Mouse (Mus musculus): ENCODE data around the gene St5. TPM values are rescaled to one million over a fixed set of nuclear protein-coding genes. Genes with fewer than 3 reads are reported as not detected.

Gene St5
- 56.6 and 61.4 TPM in 2 replicates for polyA plus RNA-seq (2014; fragmentation: Nextera tagmentation; extraction: Ambion mirVana)

DNA sequence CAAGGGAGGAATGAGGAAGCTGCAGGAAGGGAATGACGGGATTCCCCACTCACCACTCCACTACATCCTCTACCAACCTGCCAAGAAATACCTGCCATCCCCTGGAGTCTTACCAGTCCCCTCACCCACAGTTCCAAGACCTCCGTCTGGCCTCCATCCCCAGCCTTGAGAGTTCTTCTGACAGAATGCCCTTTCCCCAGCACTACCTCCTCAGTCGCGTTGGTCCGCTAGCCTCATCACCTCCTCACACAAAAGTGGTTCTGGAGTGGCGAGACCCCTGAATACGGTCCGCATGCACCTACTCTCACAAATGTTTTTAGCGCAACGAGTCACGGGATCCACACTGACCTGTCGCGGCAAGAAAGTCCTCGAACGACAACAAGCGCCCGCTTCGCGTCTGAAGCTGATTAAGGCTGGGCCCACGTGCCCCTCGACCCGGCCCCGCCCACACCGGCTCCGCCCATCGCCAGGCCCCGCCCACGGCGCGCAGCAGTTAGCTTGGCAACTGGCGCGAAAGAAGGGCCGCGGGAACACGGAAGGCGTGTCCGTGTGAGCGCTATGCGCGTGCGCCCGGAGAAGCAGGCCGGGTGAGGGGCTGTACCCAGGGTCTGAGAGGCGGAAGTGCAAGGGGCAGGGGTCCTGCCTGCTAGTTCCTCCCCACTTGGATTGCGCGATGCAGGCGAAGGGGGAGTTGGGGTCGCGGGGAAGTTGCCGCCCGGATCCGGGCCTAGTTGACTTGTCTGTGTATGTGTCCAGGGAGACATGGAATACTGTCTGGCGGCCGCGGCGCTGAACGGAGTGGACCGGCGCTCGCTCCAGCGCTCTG is at the start of gene St5, which contains the start of gene Akip1:
Gene St5, minus strand, starts transcription at position 416 of the 826 bp plus-strand sequence.
Gene Akip1, plus strand, starts transcription at position 501 of the 826 bp plus-strand sequence.
- H3K9ac ChIP-seq (ENCODE audit: low read length), result peak within 1 kb of the TSS; percentile 79
- peak; percentile 97 for DNase-seq (ENCODE audit: low spot score)
- no peaks in the 10 kb centered on the region for H3K4me1 ChIP-seq (ENCODE audit: control insufficient read depth, insufficient read depth, low read length)
- peak; percentile 98 for ATAC-seq (ENCODE audit: insufficient read depth, low FRiP score, low TSS enrichment)
- H3K27ac ChIP-seq (ENCODE audit: low read depth, low read length), result peak within 1 kb of the TSS; percentile 75; the same call in 1 of the 2 replicates
- H3K9me3 ChIP-seq (ENCODE audit: control insufficient read depth, low read length), result no peaks in the 10 kb centered on the region
- H3K4me2 ChIP-seq (ENCODE audit: low read depth), result peak within 1 kb of the TSS; percentile 84
- H3K36me3 ChIP-seq (ENCODE audit: control insufficient read depth, insufficient read depth, low read length), result no peaks in the 10 kb centered on the region
- no peaks in the 10 kb centered on the region for H3K27me3 ChIP-seq (ENCODE audit: control insufficient read depth, insufficient read depth, low read length)
- H3K4me3 ChIP-seq (ENCODE audit: low read depth, low read length), result peak within 1 kb of the TSS; percentile 64
- 1% methylated on average over 59 of the region's 61 CpGs for WGBS

DNA sequence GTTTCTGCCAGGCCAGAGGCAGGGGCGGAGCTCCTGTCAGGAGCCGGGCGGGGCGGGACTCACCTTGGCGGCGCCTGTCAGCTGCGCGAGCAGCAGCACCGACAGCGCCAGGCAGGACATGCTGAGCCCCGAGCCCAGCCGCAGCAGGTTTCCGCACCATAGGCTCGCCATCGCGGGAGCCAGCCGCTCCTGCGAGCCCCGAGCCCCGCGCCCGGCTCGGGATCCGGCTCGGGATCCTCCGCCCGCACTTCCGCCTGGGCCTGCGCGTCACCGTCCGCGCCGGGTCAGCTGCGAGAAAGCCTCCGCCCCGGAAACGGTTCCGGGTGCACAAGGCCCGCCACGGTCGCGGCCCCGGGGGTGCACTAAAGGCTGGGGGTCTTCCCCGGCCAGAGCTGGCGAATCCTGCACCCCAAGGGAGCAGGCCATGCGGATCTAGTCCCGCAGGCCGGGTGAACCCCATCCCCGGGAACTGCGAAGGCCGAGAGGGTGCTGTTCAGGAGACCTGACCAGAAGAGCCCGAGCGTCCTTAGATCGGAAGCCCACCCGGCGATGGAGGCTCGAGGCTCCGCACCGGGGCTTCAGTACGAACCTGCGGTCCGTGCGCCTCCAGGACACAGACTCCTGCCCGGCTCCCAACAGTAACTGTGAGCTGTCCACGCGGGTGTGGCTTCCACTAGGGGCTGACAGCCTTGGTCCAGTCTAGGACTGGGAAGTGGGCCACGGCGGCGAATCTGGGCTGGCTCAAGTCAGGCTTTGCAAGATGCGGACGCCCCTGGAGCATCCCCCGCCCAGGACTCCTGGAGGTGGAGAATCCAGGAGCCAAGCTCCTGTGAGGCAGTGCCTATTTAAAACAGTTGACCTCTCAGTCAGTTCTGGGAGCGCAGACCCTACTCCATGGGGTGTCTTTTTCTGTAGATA is 48.9 kb upstream of the St5 start, which contains the start of gene Tmem9b:
Gene Tmem9b, minus strand, starts transcription at position 868 of the 918 bp plus-strand sequence.
- H3K36me3 ChIP-seq (ENCODE audit: control insufficient read depth, insufficient read depth, low read length), result no peaks in the 10 kb centered on the region
- DNase-seq (ENCODE audit: low spot score) (peak; percentile 84), ATAC-seq (ENCODE audit: insufficient read depth, low FRiP score, low TSS enrichment) (peak; percentile 88)
- H3K9ac ChIP-seq (ENCODE audit: low read length), result peak within 1 kb of the TSS; percentile 92
- peak within 1 kb of the TSS; percentile 92 for H3K4me2 ChIP-seq (ENCODE audit: low read depth)
- H3K4me3 ChIP-seq (ENCODE audit: low read depth, low read length), result peak within 1 kb of the TSS; percentile 85
- WGBS, result under 1% methylated on average over 63 of the region's 74 CpGs
- no peaks in the 10 kb centered on the region for H3K27me3 ChIP-seq (ENCODE audit: control insufficient read depth, insufficient read depth, low read length)
- H3K4me1 ChIP-seq (ENCODE audit: control insufficient read depth, insufficient read depth, low read length), result no peaks in the 10 kb centered on the region
- no peaks in the 10 kb centered on the region for H3K9me3 ChIP-seq (ENCODE audit: control insufficient read depth, low read length)
- H3K27ac ChIP-seq (ENCODE audit: low read depth, low read length), result peak within 1 kb of the TSS; percentile 60

DNA sequence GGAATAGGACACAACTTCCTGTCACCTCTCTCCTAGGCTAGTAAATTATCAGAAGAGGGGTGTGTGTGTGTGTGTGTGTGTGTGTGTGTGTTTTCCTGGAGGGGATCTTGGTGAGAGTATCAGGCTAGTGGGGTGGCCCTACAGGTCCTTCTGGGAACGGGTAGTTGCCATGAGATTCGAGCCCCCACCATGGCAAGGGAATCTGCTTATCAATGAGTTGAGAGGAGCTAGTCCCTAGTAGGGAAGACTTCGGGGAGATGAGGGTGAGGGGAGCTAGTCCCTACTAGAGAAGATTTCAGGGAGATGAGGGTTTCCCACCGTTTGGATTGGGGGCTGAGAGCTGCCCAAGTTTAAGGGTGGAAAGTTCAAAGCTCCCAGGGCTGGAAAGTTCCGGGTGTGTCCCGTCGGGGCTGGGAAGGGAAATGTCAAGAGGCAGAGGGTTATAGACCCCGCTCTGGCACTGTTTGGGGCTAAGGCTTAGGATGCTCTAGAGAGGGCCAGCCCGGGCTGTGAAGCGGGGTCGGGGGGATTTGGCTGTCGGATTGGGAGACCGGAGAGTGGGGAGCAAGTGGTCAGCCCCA is 48.1 kb upstream of the St5 start:
- ATAC-seq (ENCODE audit: insufficient read depth, low FRiP score, low TSS enrichment) (no peak; the same call in 1 of the 2 replicates), DNase-seq (ENCODE audit: low spot score) (peak; percentile 14)
- H3K4me1 ChIP-seq (ENCODE audit: control insufficient read depth, insufficient read depth, low read length), result no peaks in the 10 kb centered on the region

DNA sequence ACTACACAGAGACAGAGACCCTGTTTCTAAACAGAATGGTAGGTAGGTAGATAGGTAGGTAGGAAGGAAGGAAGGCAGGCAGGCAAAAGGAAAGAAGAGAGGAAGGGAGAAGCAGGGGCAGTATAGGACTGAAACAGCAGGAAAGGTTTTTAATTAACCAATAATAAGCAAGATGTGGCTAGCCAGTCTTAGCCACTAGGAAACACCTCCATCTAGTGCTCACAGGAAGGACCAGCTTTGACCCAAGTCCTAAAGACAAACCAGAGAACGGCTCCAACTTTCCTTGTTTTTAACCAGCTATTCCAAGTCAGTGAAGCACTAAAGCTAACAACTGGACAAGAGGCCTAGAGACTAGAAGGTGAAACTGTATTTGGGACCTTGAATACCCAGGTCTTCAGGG is 44.3 kb upstream of the St5 start:
- Histone ChIP-seq H3K4me3 (ENCODE audit: low read depth, low read length) (no peak overlapping the region), H3K4me2 (ENCODE audit: low read depth) (no peak overlapping the region), H3K9ac (ENCODE audit: low read length) (no peak overlapping the region), H3K4me1 (ENCODE audit: control insufficient read depth, insufficient read depth, low read length) (no peaks in the 10 kb centered on the region), H3K27me3 (ENCODE audit: control insufficient read depth, insufficient read depth, low read length) (no peaks in the 10 kb centered on the region), H3K27ac (ENCODE audit: low read depth, low read length) (no peak overlapping the region), H3K9me3 (ENCODE audit: control insufficient read depth, low read length) (no peaks in the 10 kb centered on the region), H3K36me3 (ENCODE audit: control insufficient read depth, insufficient read depth, low read length) (peaks cover 3% of the 10 kb centered on the region)
- DNase-seq (ENCODE audit: low spot score) (no peak), ATAC-seq (ENCODE audit: insufficient read depth, low FRiP score, low TSS enrichment) (no peak)
- 72% methylated on average over 1 of the region's 1 CpGs for WGBS

More for the DNA sequence above, 48.1 kb upstream of the St5 start:
- H3K9me3 ChIP-seq (ENCODE audit: control insufficient read depth, low read length), result no peaks in the 10 kb centered on the region
- no peaks in the 10 kb centered on the region for H3K36me3 ChIP-seq (ENCODE audit: control insufficient read depth, insufficient read depth, low read length)
- H3K27me3 ChIP-seq (ENCODE audit: control insufficient read depth, insufficient read depth, low read length), result no peaks in the 10 kb centered on the region
- 4% methylated on average over 13 of the region's 13 CpGs for WGBS
- H3K9ac ChIP-seq (ENCODE audit: low read length), result peak overlapping the region; percentile 92
- H3K4me2 ChIP-seq (ENCODE audit: low read depth), result peak overlapping the region; percentile 92
- peak overlapping the region; percentile 85 for H3K4me3 ChIP-seq (ENCODE audit: low read depth, low read length)
- peak overlapping the region; percentile 60; the same call in 1 of the 2 replicates for H3K27ac ChIP-seq (ENCODE audit: low read depth, low read length)

DNA sequence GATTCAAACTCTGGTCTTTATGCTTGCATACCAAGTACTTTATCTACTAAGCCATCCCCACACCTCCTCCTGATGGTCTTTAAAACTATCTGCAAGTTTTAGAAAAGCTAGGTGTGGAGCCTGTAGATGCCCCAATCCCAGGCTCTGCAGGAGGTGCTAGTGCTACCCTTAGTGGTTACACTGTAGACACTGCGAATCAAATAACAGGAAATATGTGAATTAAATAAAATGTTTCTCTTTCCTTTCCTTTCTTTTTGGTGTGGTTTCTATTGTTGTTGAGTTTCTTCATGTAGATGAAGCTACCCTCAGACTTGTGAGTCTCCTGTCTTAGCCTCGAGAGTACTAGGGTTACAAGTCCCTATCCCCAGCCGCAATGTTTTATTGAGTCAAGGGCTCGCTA is 38.3 kb upstream of the St5 start:
- H3K27ac ChIP-seq (ENCODE audit: low read depth, low read length), result no peak overlapping the region
- no peak overlapping the region for H3K4me3 ChIP-seq (ENCODE audit: low read depth, low read length)
- no peaks in the 10 kb centered on the region for H3K9me3 ChIP-seq (ENCODE audit: control insufficient read depth, low read length)
- H3K4me2 ChIP-seq (ENCODE audit: low read depth), result no peak overlapping the region
- no peaks in the 10 kb centered on the region for H3K4me1 ChIP-seq (ENCODE audit: control insufficient read depth, insufficient read depth, low read length)
- H3K9ac ChIP-seq (ENCODE audit: low read length), result no peak overlapping the region
- peaks cover 3% of the 10 kb centered on the region for H3K36me3 ChIP-seq (ENCODE audit: control insufficient read depth, insufficient read depth, low read length)
- H3K27me3 ChIP-seq (ENCODE audit: control insufficient read depth, insufficient read depth, low read length), result no peaks in the 10 kb centered on the region
- ATAC-seq (ENCODE audit: insufficient read depth, low FRiP score, low TSS enrichment) (no peak), DNase-seq (ENCODE audit: low spot score) (no peak)
- 89% methylated on average over 4 of the region's 4 CpGs for WGBS

DNA sequence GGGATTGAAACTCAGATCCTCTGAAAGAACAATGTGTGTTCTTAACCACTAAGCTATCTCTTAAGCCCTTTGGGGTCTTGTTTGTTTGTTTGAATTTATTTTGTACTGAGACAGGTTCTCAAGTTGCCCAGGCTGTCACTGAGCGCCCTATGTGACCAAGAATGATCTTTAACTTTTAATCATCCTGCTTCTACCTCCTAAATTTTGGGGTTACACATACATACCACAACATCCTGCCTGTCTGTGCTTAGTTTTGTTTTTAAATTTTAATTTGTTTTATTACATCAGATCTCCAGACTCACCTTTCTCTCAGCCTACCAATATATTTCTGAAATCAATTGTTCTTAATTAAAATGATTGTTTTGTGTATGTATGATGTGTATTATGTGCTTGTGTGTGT is 37.7 kb upstream of the St5 start:
- no peak for DNase-seq (ENCODE audit: low spot score)
- WGBS, result 90% methylated on average over 1 of the region's 1 CpGs
- Histone ChIP-seq H3K9ac (ENCODE audit: low read length) (no peak overlapping the region), H3K4me3 (ENCODE audit: low read depth, low read length) (no peak overlapping the region), H3K27ac (ENCODE audit: low read depth, low read length) (no peak overlapping the region), H3K36me3 (ENCODE audit: control insufficient read depth, insufficient read depth, low read length) (peaks cover 3% of the 10 kb centered on the region), H3K27me3 (ENCODE audit: control insufficient read depth, insufficient read depth, low read length) (no peaks in the 10 kb centered on the region), H3K4me2 (ENCODE audit: low read depth) (no peak overlapping the region), H3K9me3 (ENCODE audit: control insufficient read depth, low read length) (no peaks in the 10 kb centered on the region), H3K4me1 (ENCODE audit: control insufficient read depth, insufficient read depth, low read length) (no peaks in the 10 kb centered on the region)
- no peak for ATAC-seq (ENCODE audit: insufficient read depth, low FRiP score, low TSS enrichment)

DNA sequence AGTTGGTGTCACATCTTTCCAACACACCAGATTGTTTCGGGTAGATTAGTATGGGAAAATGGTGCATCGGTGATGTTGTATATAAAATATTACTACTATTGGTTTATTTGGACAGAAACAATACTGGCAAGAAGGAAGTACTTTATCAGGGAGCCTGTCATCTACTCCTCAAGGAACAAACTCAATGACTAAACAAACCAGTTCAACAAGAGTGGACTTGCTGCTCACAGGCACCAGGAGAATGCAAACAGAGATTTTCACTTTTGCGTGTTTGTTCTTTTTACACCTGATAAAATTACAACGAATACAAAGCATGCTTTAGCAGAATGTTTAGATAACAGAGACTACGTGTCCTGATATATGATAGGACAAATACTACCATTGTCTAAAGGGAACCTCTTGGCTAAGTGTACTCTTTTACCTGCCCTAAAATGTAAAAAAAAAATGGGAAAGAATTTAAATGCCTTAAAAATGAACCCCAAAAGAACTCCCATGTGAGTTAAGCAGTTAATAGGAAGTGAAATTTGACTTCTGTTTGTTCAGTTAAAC is 36.5 kb upstream of the St5 start:
- Histone ChIP-seq H3K27ac (ENCODE audit: low read depth, low read length) (no peak overlapping the region), H3K36me3 (ENCODE audit: control insufficient read depth, insufficient read depth, low read length) (peaks cover 3% of the 10 kb centered on the region), H3K27me3 (ENCODE audit: control insufficient read depth, insufficient read depth, low read length) (no peaks in the 10 kb centered on the region), H3K4me2 (ENCODE audit: low read depth) (no peak overlapping the region), H3K9ac (ENCODE audit: low read length) (no peak overlapping the region), H3K9me3 (ENCODE audit: control insufficient read depth, low read length) (no peaks in the 10 kb centered on the region), H3K4me3 (ENCODE audit: low read depth, low read length) (no peak overlapping the region), H3K4me1 (ENCODE audit: control insufficient read depth, insufficient read depth, low read length) (no peaks in the 10 kb centered on the region)
- WGBS, result 86% methylated on average over 5 of the region's 5 CpGs
- DNase-seq (ENCODE audit: low spot score) (no peak), ATAC-seq (ENCODE audit: insufficient read depth, low FRiP score, low TSS enrichment) (no peak)

DNA sequence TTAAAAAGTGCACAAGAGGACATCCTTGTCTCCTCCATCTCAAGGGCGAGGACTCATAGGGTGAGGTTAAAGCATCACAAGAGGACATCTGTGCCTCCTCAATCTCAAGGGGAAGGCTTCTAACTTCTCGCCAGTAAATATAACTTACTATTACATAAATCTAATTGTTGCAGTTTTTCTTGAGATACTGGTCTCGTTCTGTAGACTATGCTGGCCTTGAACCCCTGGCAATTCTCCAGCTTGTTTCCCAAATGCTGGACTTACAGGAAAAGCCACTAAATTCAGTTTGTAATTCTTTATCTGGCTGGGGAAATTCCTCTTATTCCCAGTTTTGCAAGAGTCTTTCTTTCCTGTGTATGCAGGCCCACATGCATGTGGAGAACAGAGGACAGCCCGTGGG is 31.4 kb upstream of the St5 start:
- H3K9me3 ChIP-seq (ENCODE audit: control insufficient read depth, low read length), result no peaks in the 10 kb centered on the region
- no peaks in the 10 kb centered on the region for H3K27me3 ChIP-seq (ENCODE audit: control insufficient read depth, insufficient read depth, low read length)
- WGBS, result 93% methylated on average over 4 of the region's 4 CpGs
- no peak overlapping the region for H3K27ac ChIP-seq (ENCODE audit: low read depth, low read length)
- no peak overlapping the region for H3K4me3 ChIP-seq (ENCODE audit: low read depth, low read length)
- H3K36me3 ChIP-seq (ENCODE audit: control insufficient read depth, insufficient read depth, low read length), result no peaks in the 10 kb centered on the region
- ATAC-seq (ENCODE audit: insufficient read depth, low FRiP score, low TSS enrichment) (no peak), DNase-seq (ENCODE audit: low spot score) (no peak)
- no peak overlapping the region for H3K4me2 ChIP-seq (ENCODE audit: low read depth)
- H3K9ac ChIP-seq (ENCODE audit: low read length), result no peak overlapping the region
- H3K4me1 ChIP-seq (ENCODE audit: control insufficient read depth, insufficient read depth, low read length), result no peaks in the 10 kb centered on the region
